Mouse (Mus musculus) right cerebral cortex, postnatal 25 days (tissue): Measurements from ENCODE around the gene Ndufs2.
"Not testable (repeated sequence)": the region's sequence is repeated elsewhere in the genome, so short reads cannot be mapped to it uniquely, and the experiment has no call there.

Experiments
- DNase-seq: peaks from one replicate; pipeline ENCODE4 v3.0.0; 2022

Gene Ndufs2

GRCm38 (mm10) chr1:171251594-171252324 is 571 bp upstream of the Ndufs2 start:
- DNase-seq = no peak

- no peak for DNase-seq
Observed at GRCm38 (mm10) chr1:171249913-171250600, 1.1 kb downstream of the Ndufs2 start, which contains the start of gene Adamts4. Adamts4 (plus strand) TSS chr1:171250421.

- no peak for DNase-seq
Observed at GRCm38 (mm10) chr1:171248386-171249226, 2.6 kb downstream of the Ndufs2 start.

DNA sequence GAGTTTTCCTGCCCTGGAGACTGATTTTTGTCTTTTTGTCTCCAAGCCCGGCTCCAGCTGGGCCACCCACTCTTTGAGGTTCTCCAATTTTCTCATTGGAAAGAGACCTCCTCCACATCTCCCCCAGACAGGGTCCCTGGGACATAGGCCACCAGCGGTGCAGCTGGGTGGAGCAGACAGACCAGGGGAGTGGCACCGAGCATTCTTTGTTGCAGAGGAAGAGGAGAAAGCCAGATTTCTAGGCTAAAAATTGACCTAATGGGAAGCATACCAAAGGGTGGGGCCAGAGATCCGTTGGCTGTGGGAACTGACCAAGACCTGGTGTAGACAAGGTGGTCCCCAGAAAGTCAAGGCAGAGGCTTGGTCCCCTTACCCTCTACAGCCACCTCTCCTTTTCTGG is 3.3 kb downstream of the Ndufs2 start:
- no peak for DNase-seq

DNA sequence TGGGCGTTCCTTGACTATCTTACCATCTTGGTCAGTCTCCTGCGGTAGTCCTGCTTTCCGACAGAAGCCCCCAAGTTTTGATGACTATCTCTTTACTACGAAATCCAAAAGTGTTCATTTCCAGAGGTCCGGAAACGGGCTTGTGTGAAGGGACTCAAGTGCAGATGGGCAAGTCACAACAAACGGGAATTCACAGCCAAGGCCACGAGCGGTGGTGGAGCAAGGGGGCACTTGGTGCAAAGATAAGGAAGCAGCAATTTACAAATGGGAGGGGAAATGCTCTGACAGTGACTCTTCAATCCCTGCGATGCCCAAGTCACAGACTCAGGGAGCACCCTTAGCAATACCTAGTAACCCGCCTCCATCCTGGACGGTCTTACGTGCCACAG is 3.7 kb downstream of the Ndufs2 start:
- DNase-seq = no peak

- peak; percentile 98 for DNase-seq
Observed at GRCm38 (mm10) chr1:171246709-171247452, 4.3 kb downstream of the Ndufs2 start.

GRCm38 (mm10) chr1:171245353-171245752 is 5.8 kb downstream of the Ndufs2 start:
- no peak for DNase-seq

- DNase-seq = not testable (repeated sequence)
Observed at GRCm38 (mm10) chr1:171241952-171242351, 9.2 kb downstream of the Ndufs2 start.

DNA sequence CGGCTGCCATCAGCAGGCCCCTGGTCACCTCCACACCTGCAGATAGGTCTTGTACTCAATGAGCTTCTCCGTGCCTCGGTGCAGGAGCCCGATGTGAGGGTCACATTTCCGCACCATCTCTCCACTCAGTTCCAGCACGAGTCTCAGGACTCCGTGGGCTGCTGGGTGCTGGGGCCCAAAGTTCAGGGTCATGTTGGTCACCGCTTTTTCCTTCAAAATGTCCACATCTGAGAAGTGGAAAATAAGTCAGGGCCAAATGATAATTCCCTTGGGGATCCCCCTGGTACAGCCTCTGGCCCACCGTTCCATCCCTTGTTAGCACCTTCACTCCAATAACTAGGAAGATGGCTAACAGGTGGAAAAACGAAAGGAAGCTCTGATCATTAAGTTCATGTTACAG is 10.3 kb downstream of the Ndufs2 start:
- no peak for DNase-seq

GRCm38 (mm10) chr1:171239992-171240744 is 11.0 kb downstream of the Ndufs2 start:
- no peak for DNase-seq

GRCm38 (mm10) chr1:171238463-171238862 is 12.7 kb downstream of the Ndufs2 start:
- DNase-seq = no peak

GRCm38 (mm10) chr1:171237438-171237837 is 13.8 kb downstream of the Ndufs2 start:
- no peak for DNase-seq

- no peak for DNase-seq
Observed at GRCm38 (mm10) chr1:171235791-171236190, 15.4 kb downstream of the Ndufs2 start.

DNA sequence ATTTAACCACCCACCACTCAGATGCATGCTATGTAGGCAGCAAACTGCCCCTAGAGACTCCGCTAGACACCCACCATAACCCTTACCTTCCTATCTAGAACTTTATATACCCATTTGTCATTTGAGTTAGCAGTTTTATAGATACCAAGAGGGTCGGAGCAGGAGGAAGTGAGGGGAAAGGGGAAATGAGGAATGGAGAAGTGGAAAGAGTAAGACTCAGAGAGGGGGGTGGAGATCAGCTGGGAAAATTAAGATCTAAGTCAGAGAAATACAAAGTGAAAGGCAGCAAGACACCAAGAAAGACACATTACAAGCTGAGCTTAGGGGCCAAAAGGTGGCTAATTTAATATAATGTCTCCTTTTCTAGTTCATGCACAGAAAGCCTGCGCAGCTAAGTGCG is 16.6 kb downstream of the Ndufs2 start:
- DNase-seq = no peak

GRCm38 (mm10) chr1:171234126-171234525 is 17.1 kb downstream of the Ndufs2 start, which contains the start of gene Fcer1g:
Fcer1g (minus strand) TSS chr1:171234365.
- no peak for DNase-seq

- no peak for DNase-seq
Observed at GRCm38 (mm10) chr1:171232800-171233730, 18.1 kb downstream of the Ndufs2 start.

DNA sequence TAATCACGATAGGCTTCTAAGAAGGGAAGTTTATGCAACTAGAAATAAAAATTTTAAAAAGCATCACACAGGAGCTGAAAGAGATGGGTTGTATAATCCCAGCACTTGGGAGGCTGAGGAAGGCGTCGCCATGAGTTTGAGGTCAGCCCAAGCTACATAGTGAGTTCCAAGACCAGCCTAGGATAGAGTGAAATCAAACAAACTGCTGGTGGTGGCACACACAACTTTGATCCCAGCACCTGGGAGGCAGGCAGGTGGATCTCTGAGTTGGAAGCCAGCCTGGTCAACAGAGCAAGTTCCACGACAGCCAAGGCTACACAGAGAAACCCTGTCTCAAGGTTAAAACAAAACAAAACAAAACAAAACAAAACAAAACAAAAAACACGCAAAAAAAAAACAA is 18.8 kb downstream of the Ndufs2 start:
- DNase-seq = no peak

- DNase-seq = no peak
Observed at GRCm38 (mm10) chr1:171231844-171232243, 19.3 kb downstream of the Ndufs2 start.

DNA sequence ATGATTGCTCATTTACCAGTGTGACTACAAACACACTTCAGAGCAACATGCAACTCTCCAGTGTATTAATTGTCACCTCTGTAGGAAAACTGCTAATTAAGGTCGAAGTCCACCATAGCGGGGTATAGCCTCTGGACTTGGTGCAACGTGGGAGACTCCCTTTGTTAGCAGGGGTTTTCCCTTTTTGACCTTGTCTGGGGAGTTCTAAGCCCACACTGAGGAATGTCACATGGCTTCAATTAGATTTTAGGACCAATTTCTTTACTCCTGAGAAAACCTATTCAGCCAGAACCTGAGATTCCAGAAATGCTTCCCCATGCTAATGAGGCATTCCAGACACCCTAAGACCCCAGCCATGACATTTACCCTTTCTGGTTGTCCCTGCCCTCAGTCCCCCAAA is 21.0 kb downstream of the Ndufs2 start:
- DNase-seq = no peak

- DNase-seq = no peak
Observed at GRCm38 (mm10) chr1:171229750-171230149, 21.4 kb downstream of the Ndufs2 start.

GRCm38 (mm10) chr1:171227879-171228278 is 23.3 kb downstream of the Ndufs2 start:
- no peak for DNase-seq
